Mouse (Mus musculus) left cerebral cortex, adult 11 months (tissue): ENCODE data around the gene Ak9.
"Not testable (repeated sequence)": the region's sequence is repeated elsewhere in the genome, so short reads cannot be mapped to it uniquely, and the experiment has no call there.

ENCODE experiments used
- DNase-seq: peaks from one replicate; pipeline ENCODE4 v3.0.0; 2022; ENCODE audit warnings: low spot score

Ak9 gene

GRCm38 (mm10) chr10:41332533-41333043 lies 28.8 kb downstream of the Ak9 start:
- no peak for DNase-seq

- DNase-seq, result no peak
Observed at GRCm38 (mm10) chr10:41341346-41341745, 37.6 kb downstream of the Ak9 start.

GRCm38 (mm10) chr10:41365086-41365485 lies 61.3 kb downstream of the Ak9 start:
- DNase-seq, result no peak

GRCm38 (mm10) chr10:41380466-41380865 lies 76.7 kb downstream of the Ak9 start:
- DNase-seq, result no peak

GRCm38 (mm10) chr10:41385506-41386221 lies 81.9 kb downstream of the Ak9 start:
- peak; percentile 6 for DNase-seq

GRCm38 (mm10) chr10:41393555-41393954 lies 89.8 kb downstream of the Ak9 start:
- no peak for DNase-seq

GRCm38 (mm10) chr10:41401097-41401496 lies 97.3 kb downstream of the Ak9 start:
- no peak for DNase-seq

- DNase-seq, result no peak
Observed at GRCm38 (mm10) chr10:41403364-41403763, 99.6 kb downstream of the Ak9 start.

GRCm38 (mm10) chr10:41403893-41404612 lies 100.3 kb downstream of the Ak9 start:
- DNase-seq, result no peak

- not testable (repeated sequence) for DNase-seq
Observed at GRCm38 (mm10) chr10:41410176-41410575, 106.4 kb downstream of the Ak9 start.

- DNase-seq, result not testable (repeated sequence)
Observed at GRCm38 (mm10) chr10:41410821-41411220, 107.0 kb downstream of the Ak9 start.

- DNase-seq, result not testable (repeated sequence)
Observed at GRCm38 (mm10) chr10:41413471-41413870, 109.7 kb downstream of the Ak9 start.

GRCm38 (mm10) chr10:41415368-41415767 lies 111.6 kb downstream of the Ak9 start:
- DNase-seq, result not testable (repeated sequence)

GRCm38 (mm10) chr10:41420496-41421200 lies 116.9 kb downstream of the Ak9 start:
- no peak for DNase-seq

- DNase-seq, result no peak
Observed at GRCm38 (mm10) chr10:41423681-41424080, 119.9 kb downstream of the Ak9 start.

GRCm38 (mm10) chr10:41426368-41426767 lies 122.6 kb downstream of the Ak9 start:
- DNase-seq, result no peak

GRCm38 (mm10) chr10:41434624-41435023 lies 130.8 kb downstream of the Ak9 start:
- DNase-seq, result peak; percentile 19

- no peak for DNase-seq
Observed at GRCm38 (mm10) chr10:41435141-41435540, 131.4 kb downstream of the Ak9 start.

GRCm38 (mm10) chr10:41448216-41448615 lies 144.4 kb downstream of the Ak9 start:
- DNase-seq, result no peak

- DNase-seq, result no peak
Observed at GRCm38 (mm10) chr10:41449684-41450083, 145.9 kb downstream of the Ak9 start.

GRCm38 (mm10) chr10:41450137-41450670 lies 146.4 kb downstream of the Ak9 start, which contains the start of gene Zbtb24:
Gene Zbtb24 (plus strand): TSS chr10:41450383.
- peak; percentile 92 for DNase-seq
